ENCODE assay signal across 7 mouse cellular contexts in the genomic region with DNA sequence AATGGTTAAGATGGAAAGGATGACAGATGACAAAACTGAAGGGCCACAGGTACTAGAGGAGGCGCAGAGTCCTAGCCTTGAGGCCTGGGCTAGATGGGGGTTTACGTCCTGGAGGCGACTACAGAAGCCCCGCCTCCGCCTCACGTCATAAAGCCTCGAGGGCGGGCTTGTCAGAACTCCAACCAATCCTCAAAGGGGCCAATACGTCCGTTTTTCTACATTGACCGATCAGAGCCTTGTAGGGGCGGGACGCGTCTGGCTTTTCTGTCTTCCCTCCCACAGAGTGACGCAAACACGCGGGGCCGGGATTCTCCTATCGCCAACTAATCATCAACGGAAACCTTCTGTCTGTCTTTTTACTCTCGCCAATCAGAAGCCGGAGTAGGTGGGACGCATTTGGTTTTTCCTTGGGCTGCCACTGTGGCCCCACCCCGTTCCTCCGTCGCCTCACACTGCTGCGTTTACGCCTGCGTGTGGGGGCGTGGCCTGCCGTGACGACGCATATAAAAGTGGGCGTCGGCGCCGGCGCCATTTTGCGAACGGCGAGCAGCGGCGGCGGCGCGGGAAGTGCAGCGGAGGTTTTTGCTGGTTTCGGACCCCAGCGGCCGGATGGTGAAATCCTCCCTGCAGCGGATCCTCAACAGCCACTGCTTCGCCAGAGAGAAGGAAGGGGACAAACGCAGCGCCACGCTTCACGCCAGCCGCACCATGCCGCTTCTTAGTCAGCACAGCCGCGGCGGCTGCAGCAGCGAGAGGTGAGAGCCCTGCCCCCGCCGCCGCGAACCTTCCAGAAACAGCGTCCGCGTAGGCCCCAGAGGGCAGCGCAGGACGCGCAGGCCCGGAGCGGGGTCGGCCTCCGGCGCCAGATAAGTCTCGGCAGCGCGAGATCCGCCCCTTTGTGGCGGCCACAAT. TPM values are rescaled to one million over a fixed set of nuclear protein-coding genes. Genes with fewer than 3 reads are reported as not detected.
DNase-seq lines count a peak whose midpoint lies in the region; ATAC-seq and TF ChIP-seq lines count a peak whose summit lies in the region.

A gene (plus strand): TSS at position 506 of the 912 bp plus-strand sequence.

- intact Hi-C loops in left cerebral cortex, postnatal 4 days (cut with DNase I), result loop anchor here (5.0 kb wide), 1 partner anchor 171 kb away; no protein-coding TSS in a partner anchor

- peak within 1 kb of the TSS; percentile 92 for H3K4me3 ChIP-seq in embryonic facial prominence, embryonic 10.5 days
- peak within 1 kb of the TSS; percentile 62 for H3K4me3 ChIP-seq in intestine, postnatal 0 days (ENCODE audit: low read depth, low read length)
- H3K4me3 ChIP-seq in midbrain, embryonic 12.5 days, result peak within 1 kb of the TSS; percentile 90
- peak within 1 kb of the TSS; percentile 76 for H3K4me3 ChIP-seq in small intestine, adult 2 months (ENCODE audit: low read depth, low read length)

- H3K9me3 ChIP-seq in embryonic facial prominence, embryonic 10.5 days, result no peaks in the 10 kb centered on the region
- H3K9me3 ChIP-seq in intestine, postnatal 0 days (ENCODE audit: control insufficient read depth), result no peaks in the 10 kb centered on the region
- H3K9me3 ChIP-seq in midbrain, embryonic 12.5 days, result no peaks in the 10 kb centered on the region

- peak; percentile 70 for TF ChIP-seq POLR2A in small intestine, adult 2 months (IDR thresholded peaks at IDR 0.05; ENCODE audit: low read depth, low read length)

- H3K4me2 ChIP-seq in intestine, postnatal 0 days (replicated peaks; ENCODE audit: low read depth), result peak within 1 kb of the TSS; percentile 94
- H3K4me2 ChIP-seq in midbrain, embryonic 12.5 days (replicated peaks), result peak within 1 kb of the TSS; percentile 98

- ATAC-seq in intestine, postnatal 0 days, result peak; percentile 97
- peak; percentile 96 for ATAC-seq in midbrain, embryonic 12.5 days (ENCODE audit: low FRiP score, low read depth)

- under 1% methylated on average over 82 of the region's 82 CpGs for WGBS in embryonic facial prominence, embryonic 10.5 days
- under 1% methylated on average over 73 of the region's 82 CpGs for WGBS in intestine, postnatal 0 days
- WGBS in midbrain, embryonic 12.5 days, result under 1% methylated on average over 77 of the region's 82 CpGs
- under 1% methylated on average over 77 of the region's 82 CpGs for WGBS in small intestine, adult 2 months

- H3K36me3 ChIP-seq in embryonic facial prominence, embryonic 10.5 days (replicated peaks), result peaks cover 28% of the 10 kb centered on the region
- peaks cover 18% of the 10 kb centered on the region for H3K36me3 ChIP-seq in intestine, postnatal 0 days (ENCODE audit: control insufficient read depth, insufficient read depth)
- peaks cover 24% of the 10 kb centered on the region for H3K36me3 ChIP-seq in midbrain, embryonic 12.5 days
- H3K36me3 ChIP-seq in small intestine, adult 2 months (ENCODE audit: control insufficient read depth, insufficient read depth, low read length), result peaks cover 19% of the 10 kb centered on the region

- peak within 1 kb of the TSS; percentile 97 for H3K27ac ChIP-seq in embryonic facial prominence, embryonic 10.5 days (replicated peaks)
- H3K27ac ChIP-seq in intestine, postnatal 0 days (ENCODE audit: low read depth, low read length), result peak within 1 kb of the TSS; percentile 87
- peak within 1 kb of the TSS; percentile 91 for H3K27ac ChIP-seq in midbrain, embryonic 12.5 days (replicated peaks)
- peak within 1 kb of the TSS; percentile 95 for H3K27ac ChIP-seq in small intestine, adult 2 months (ENCODE audit: insufficient read depth, low read depth, low read length)

- peak within 1 kb of the TSS; percentile 71 for H3K9ac ChIP-seq in intestine, postnatal 0 days (ENCODE audit: low read depth, low read length)
- H3K9ac ChIP-seq in midbrain, embryonic 12.5 days (replicated peaks), result peak within 1 kb of the TSS; percentile 97

- H3K4me1 ChIP-seq in embryonic facial prominence, embryonic 10.5 days, result peaks cover 39% of the 10 kb centered on the region
- peaks cover 7% of the 10 kb centered on the region; the same call in 1 of the 2 replicates for H3K4me1 ChIP-seq in intestine, postnatal 0 days (replicated peaks; ENCODE audit: control insufficient read depth, insufficient read depth, low read length)
- peaks cover 39% of the 10 kb centered on the region for H3K4me1 ChIP-seq in midbrain, embryonic 12.5 days
- H3K4me1 ChIP-seq in small intestine, adult 2 months (ENCODE audit: control insufficient read depth, insufficient read depth, insufficient read length, low read length), result peaks cover 23% of the 10 kb centered on the region

- H3K27me3 ChIP-seq in embryonic facial prominence, embryonic 10.5 days (replicated peaks; ENCODE audit: low read depth, poor library complexity, severe bottlenecking), result no peaks in the 10 kb centered on the region
- no peaks in the 10 kb centered on the region for H3K27me3 ChIP-seq in intestine, postnatal 0 days (replicated peaks; ENCODE audit: control insufficient read depth, insufficient read depth, low read length)
- no peaks in the 10 kb centered on the region for H3K27me3 ChIP-seq in midbrain, embryonic 12.5 days
- H3K27me3 ChIP-seq in small intestine, adult 2 months (ENCODE audit: control insufficient read depth, insufficient read depth, low read length), result no peaks in the 10 kb centered on the region

- peak; percentile 98 for DNase-seq in adrenal gland, postnatal 10 days
- DNase-seq in embryonic facial prominence, embryonic 10.5 days (ENCODE audit: low spot score), result peak; percentile 98
- peak; percentile 97 for DNase-seq in gonadal fat pad, adult 2 months (ENCODE audit: low read depth)
- DNase-seq in left cerebral cortex, postnatal 4 days, result peak; percentile 98

- 0 out of 2 replicates have a peak, but pooled peaks have one; percentile 19 for TF ChIP-seq CTCF in intestine, postnatal 0 days (IDR thresholded peaks at IDR 0.05; ENCODE audit: low read depth)
- no peak for TF ChIP-seq CTCF in small intestine, adult 2 months (IDR thresholded peaks at IDR 0.05; ENCODE audit: extremely low read depth, insufficient read length, insufficient replicate concordance, low read depth, low read length)

RNA-seq across cellular contexts. Expression of the gene that starts here (rescaled TPM):
- total RNA-seq in adrenal gland, postnatal 10 days (2021), result 100 to 1,000 TPM; 700 to 820 TPM
- 2,205 and 2,316 TPM in 2 replicates for polyA plus RNA-seq in embryonic facial prominence, embryonic 10.5 days (2016; fragmentation: Nextera tagmentation; extraction: Ambion mirVana)
- polyA plus RNA-seq in gonadal fat pad, adult 2 months (2012; rRNA removed), result 628 and 915 TPM in 2 replicates
- polyA plus RNA-seq in intestine, postnatal 0 days (2015; fragmentation: Nextera tagmentation; extraction: Ambion mirVana), result 1,008 and 1,019 TPM in 2 replicates
- total RNA-seq in left cerebral cortex, postnatal 4 days (2021), result 100 to 1,000 TPM; 393 to 396 TPM
- polyA plus RNA-seq in midbrain, embryonic 12.5 days (2016; fragmentation: Nextera tagmentation; extraction: Ambion mirVana), result 1,390 and 1,564 TPM in 2 replicates
- 771 and 1,172 TPM in 2 replicates for polyA plus RNA-seq in small intestine, adult 2 months (2012; rRNA removed)

Comparison
In these comparisons a context has a peak if more than half of its experiments do, and no peak if none do; other contexts are left out.
1. Peak in every context shown above with its lines: DNase-seq, ATAC-seq, H3K4me3 ChIP-seq and H3K27ac ChIP-seq.